Mouse (Mus musculus) ES-Bruce4 (cell line): ENCODE data around the gene Hopx.

ENCODE experiments used
- CTCF ChIP-seq: IDR thresholded peaks from one replicate; pipeline ENCODE4 v1.8.1; 2011; ENCODE audit warnings: low read depth, low read length
- EP300 ChIP-seq: IDR thresholded peaks from 2 replicates; pipeline ENCODE4 v1.6.1; 2011; ENCODE audit warnings: low read depth, low read length; ENCODE audit not compliant: insufficient read depth
- POLR2A ChIP-seq: IDR thresholded peaks from one replicate; pipeline ENCODE4 v1.8.1; 2011; ENCODE audit warnings: low read length; ENCODE audit not compliant: insufficient read depth

DNA sequence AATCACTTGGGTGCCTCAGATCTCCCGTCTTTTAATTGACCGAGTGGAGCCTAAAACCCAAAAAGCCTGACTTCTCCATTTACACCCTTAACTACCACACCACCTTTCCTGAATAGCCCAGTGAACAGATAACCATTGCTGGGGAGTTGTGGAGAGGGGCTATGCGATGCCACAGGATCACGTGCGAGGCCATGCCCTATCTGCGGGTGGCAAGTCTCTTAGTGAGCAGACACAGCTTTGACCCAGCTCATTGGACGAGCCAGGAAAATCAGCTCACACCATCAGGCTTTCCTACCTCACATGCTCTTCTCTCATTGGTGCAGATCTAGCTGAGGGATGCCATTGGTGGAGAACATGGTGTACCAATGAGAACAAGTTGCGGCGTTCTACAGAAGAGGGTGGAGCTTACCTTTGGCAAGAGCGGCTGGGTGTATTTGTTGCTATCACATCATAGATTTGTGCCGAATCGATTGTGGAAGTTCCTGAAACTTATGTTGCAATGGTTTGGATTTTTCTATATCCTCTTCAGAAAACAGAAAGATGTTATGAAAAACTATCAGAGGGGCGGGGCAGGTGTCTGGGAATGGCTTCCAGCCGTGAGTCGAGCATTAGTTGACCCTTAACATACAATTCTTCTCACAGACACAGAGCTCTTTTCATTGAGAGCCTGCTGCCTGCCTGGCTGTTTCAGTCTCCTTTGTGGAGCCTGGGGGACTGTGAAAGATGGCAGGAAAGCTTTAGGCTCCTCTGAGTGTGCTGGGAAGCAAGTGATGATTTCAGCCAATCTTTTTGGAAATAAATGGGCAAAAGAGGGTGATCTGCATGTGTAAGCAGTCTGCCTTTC is 12.2 kb downstream of the Hopx start:
- TF ChIP-seq CTCF = no peak
- TF ChIP-seq POLR2A = no peak
- no peak for TF ChIP-seq EP300
